Mouse (Mus musculus) heart, postnatal 0 days (tissue): ENCODE measurements around the gene Tmem208.

Source experiments
- CTCF ChIP-seq: IDR thresholded peaks from 2 replicates; pipeline ENCODE4 v1.5.1; 2016; ENCODE audit warnings: antibody characterized with exemption, control low read depth, low read depth
- EP300 ChIP-seq: IDR thresholded peaks from 2 replicates; pipeline ENCODE4 v1.6.1; 2016; ENCODE audit warnings: antibody characterized with exemption, low read depth

DNA sequence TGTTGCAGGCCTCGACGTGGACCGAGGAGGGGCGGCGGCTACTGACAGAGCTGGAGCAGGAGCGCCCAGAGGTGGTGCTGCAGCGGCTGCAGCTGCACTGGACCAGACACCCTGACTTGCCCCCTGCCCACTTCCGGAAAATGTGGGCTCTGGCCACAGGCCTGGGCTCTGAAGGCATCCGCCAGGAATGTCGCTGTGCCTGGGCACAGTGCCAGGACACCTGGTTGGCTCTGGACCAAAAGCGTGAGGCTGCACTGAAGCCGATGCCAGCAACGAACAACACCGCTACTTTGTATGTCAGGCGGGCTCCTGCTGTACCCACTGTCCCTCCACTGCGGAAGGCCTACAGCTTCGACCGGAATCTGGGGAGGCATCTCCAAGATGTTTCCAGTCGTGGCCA is 52.5 kb downstream of the Tmem208 start:
- TF ChIP-seq CTCF (no peak), EP300 (no peak)
